Mouse (Mus musculus): ENCODE results near the gene Vps26c. TPM values are rescaled to one million over a fixed set of nuclear protein-coding genes. Genes with fewer than 3 reads are reported as not detected.
"Not testable (repeated sequence)": the region's sequence is repeated elsewhere in the genome, so short reads cannot be mapped to it uniquely, and the experiment has no call there.

Gene Vps26c
- polyA plus RNA-seq, 1 experiment from 2014 or later = 60.2 TPM

DNA sequence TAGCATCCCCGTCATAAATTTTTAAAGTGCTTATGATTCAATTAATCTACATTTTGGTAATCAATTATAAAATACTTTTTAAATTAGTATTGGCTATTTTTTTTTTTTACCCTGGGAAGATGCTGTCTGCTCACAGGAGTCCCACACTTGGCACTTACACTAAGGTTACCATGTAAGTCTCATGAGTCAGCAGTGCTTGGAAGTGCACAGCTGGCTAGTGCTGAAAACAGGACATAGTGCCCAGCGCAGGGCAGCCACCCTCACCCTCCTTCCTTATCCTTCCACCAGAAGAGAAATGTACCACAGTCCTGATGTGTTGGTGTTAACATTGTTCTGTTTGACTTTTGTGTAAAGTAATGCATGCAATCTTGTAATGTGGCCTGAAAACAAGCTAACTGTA, 58.2 kb downstream of the Vps26c start:
- 95% methylated on average over 2 of the region's 2 CpGs for WGBS
- Histone ChIP-seq H3K4me1 (0 out of 2 replicates have a peak, but pooled peaks cover 7% of the 10 kb centered on the region), H3K27me3 (no peaks in the 10 kb centered on the region), H3K36me3 (peaks cover 86% of the 10 kb centered on the region), H3K9me3 (no peaks in the 10 kb centered on the region), H3K4me3 (no peak overlapping the region), H3K27ac (no peak overlapping the region), H3K4me2 (replicated peaks) (no peak overlapping the region), H3K9ac (no peak overlapping the region)
- ATAC-seq (ENCODE audit: low FRiP score, low read depth) = no peak

GRCm38 (mm10) chr16:94467337-94468055, 59.1 kb downstream of the Vps26c start:
- WGBS = 83% methylated on average over 11 of the region's 11 CpGs
- no peak overlapping the region for H3K9ac ChIP-seq
- 0 out of 2 replicates have a peak, but pooled peaks cover under 1% of the 10 kb centered on the region for H3K4me1 ChIP-seq
- H3K27me3 ChIP-seq = no peaks in the 10 kb centered on the region
- H3K4me3 ChIP-seq = no peak overlapping the region
- H3K9me3 ChIP-seq = no peaks in the 10 kb centered on the region
- no peak for ATAC-seq (ENCODE audit: low FRiP score, low read depth)
- peaks cover 91% of the 10 kb centered on the region for H3K36me3 ChIP-seq
- H3K27ac ChIP-seq = no peak overlapping the region
- no peak overlapping the region for H3K4me2 ChIP-seq (replicated peaks)

DNA sequence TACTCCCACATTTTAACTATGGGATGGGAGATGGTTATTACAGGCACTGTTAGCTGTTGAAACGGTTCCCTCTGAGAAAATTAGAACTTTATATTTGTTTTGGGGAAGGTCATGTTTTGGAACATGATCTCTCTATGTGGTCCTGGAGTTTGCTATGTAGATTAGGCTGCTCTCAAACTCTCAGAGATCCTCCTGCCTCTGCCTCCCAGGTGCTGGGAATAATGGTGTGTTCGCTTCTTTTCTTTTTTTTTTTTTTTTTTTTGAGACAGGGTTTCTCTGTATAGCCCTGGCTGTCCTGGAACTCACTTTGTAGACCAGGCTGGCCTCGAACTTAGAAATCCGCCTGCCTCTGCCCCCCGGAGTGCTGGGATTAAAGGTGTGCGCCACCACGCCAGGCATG, 60.3 kb downstream of the Vps26c start:
- H3K4me1 ChIP-seq; H3K27ac ChIP-seq; ATAC-seq (ENCODE audit: low FRiP score, low read depth); H3K9me3 ChIP-seq; H3K4me3 ChIP-seq; H3K27me3 ChIP-seq; H3K4me2 ChIP-seq (replicated peaks); H3K9ac ChIP-seq: not testable (repeated sequence)
- H3K36me3 ChIP-seq = peaks cover 94% of the 10 kb centered on the region
- 98% methylated on average over 7 of the region's 7 CpGs for WGBS

GRCm38 (mm10) chr16:94465900-94466299, 60.7 kb downstream of the Vps26c start:
- WGBS = 90% methylated on average over 4 of the region's 4 CpGs
- Histone ChIP-seq H3K4me2 (replicated peaks) (no peak overlapping the region), H3K36me3 (peaks cover 96% of the 10 kb centered on the region), H3K27ac (no peak overlapping the region), H3K9ac (no peak overlapping the region), H3K27me3 (no peaks in the 10 kb centered on the region), H3K9me3 (no peaks in the 10 kb centered on the region), H3K4me3 (no peak overlapping the region), H3K4me1 (no peaks in the 10 kb centered on the region)
- no peak for ATAC-seq (ENCODE audit: low FRiP score, low read depth)

DNA sequence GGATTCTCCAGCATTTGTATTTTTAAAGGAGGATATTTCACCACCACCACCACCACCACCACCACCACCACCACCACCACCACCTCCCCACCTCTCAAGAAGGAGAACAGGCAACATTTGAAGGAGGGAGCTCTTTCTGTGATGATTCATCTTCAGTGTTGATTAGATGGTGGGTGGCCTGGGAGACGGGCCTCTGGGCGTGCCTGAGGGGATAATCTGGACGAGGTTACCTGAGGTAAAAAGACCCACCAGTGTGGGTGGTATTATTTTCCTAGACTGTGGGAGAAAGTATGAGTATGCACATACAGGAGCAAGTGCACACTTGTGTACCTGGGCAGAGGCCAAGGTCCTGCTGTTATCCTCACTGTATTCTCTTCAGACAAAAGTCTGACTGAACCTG, 62.6 kb downstream of the Vps26c start:
- Histone ChIP-seq H3K9ac (no peak overlapping the region), H3K27me3 (no peaks in the 10 kb centered on the region), H3K4me2 (replicated peaks) (no peak overlapping the region), H3K9me3 (no peaks in the 10 kb centered on the region), H3K4me1 (no peaks in the 10 kb centered on the region), H3K27ac (no peak overlapping the region), H3K36me3 (peaks cover 98% of the 10 kb centered on the region), H3K4me3 (no peak overlapping the region)
- no peak for ATAC-seq (ENCODE audit: low FRiP score, low read depth)
- 87% methylated on average over 3 of the region's 3 CpGs for WGBS

GRCm38 (mm10) chr16:94454146-94454545, 72.5 kb downstream of the Vps26c start:
- WGBS = 62% methylated on average over 4 of the region's 4 CpGs

DNA sequence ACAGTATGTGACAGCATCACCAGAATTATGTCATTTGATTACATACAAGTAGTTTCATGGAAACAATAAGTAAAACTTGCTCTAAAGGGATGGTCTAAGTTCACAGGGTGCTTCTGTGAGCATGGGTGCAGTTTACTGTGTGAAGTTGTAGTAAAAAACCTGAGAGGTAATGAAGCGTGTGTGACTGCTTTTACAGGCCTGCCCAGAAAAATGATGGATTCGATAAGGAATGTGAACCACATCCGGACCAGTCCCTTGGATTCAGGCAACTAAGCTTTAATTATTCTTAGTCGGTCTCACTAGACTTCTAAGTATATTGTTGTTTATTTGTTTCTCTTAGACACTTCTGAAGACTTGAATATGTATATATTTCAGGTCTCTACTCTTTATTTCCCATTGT, 73.9 kb downstream of the Vps26c start:
- Histone ChIP-seq H3K4me2 (replicated peaks) (no peak overlapping the region), H3K4me3 (no peak overlapping the region), H3K9ac (no peak overlapping the region), H3K36me3 (peaks cover 92% of the 10 kb centered on the region), H3K4me1 (no peaks in the 10 kb centered on the region), H3K27me3 (no peaks in the 10 kb centered on the region), H3K27ac (no peak overlapping the region), H3K9me3 (no peaks in the 10 kb centered on the region)
- WGBS = 80% methylated on average over 4 of the region's 4 CpGs
- no peak for ATAC-seq (ENCODE audit: low FRiP score, low read depth)

More at GRCm38 (mm10) chr16:94454146-94454545, 72.5 kb downstream of the Vps26c start:
- no peak overlapping the region for H3K4me2 ChIP-seq (replicated peaks)
- H3K36me3 ChIP-seq = peaks cover 93% of the 10 kb centered on the region
- H3K4me3 ChIP-seq = no peak overlapping the region
- no peaks in the 10 kb centered on the region for H3K4me1 ChIP-seq
- H3K27me3 ChIP-seq = no peaks in the 10 kb centered on the region
- no peak overlapping the region for H3K27ac ChIP-seq
- H3K9me3 ChIP-seq = no peaks in the 10 kb centered on the region
- H3K9ac ChIP-seq = no peak overlapping the region
- ATAC-seq (ENCODE audit: low FRiP score, low read depth) = no peak

GRCm38 (mm10) chr16:94451545-94452488, 74.8 kb downstream of the Vps26c start:
- H3K4me2 ChIP-seq (replicated peaks) = no peak overlapping the region
- peaks cover 89% of the 10 kb centered on the region for H3K36me3 ChIP-seq
- no peak overlapping the region for H3K27ac ChIP-seq
- no peak overlapping the region for H3K4me3 ChIP-seq
- no peak for ATAC-seq (ENCODE audit: low FRiP score, low read depth)
- H3K9me3 ChIP-seq = no peaks in the 10 kb centered on the region
- no peaks in the 10 kb centered on the region for H3K27me3 ChIP-seq
- no peak overlapping the region for H3K9ac ChIP-seq
- no peaks in the 10 kb centered on the region for H3K4me1 ChIP-seq
- 84% methylated on average over 11 of the region's 11 CpGs for WGBS

DNA sequence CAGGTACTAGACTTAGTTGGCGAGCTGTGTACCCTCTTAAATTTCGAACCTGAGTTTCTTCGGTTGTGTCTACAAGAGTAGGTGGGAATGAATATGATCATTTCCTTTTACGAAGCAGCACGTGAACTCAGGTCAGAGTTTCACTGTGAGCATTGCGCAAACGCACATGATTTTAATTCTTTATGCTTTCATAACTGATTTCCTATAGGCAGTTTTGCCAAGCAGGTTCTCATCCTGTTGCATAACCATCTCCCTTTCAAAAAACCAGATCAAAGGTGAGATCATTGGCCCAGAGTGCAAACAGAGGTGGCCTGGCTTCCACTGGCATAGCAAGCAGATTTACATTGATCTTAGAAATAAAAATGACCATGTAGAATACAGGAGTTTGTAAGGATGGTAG, 77.0 kb downstream of the Vps26c start:
- H3K4me2 ChIP-seq (replicated peaks) = no peak overlapping the region
- no peak overlapping the region for H3K9ac ChIP-seq
- no peak overlapping the region for H3K27ac ChIP-seq
- no peak for ATAC-seq (ENCODE audit: low FRiP score, low read depth)
- 93% methylated on average over 7 of the region's 7 CpGs for WGBS
- no peaks in the 10 kb centered on the region for H3K27me3 ChIP-seq
- H3K4me1 ChIP-seq = no peaks in the 10 kb centered on the region
- H3K4me3 ChIP-seq = no peak overlapping the region
- H3K9me3 ChIP-seq = no peaks in the 10 kb centered on the region
- peaks cover 82% of the 10 kb centered on the region for H3K36me3 ChIP-seq

DNA sequence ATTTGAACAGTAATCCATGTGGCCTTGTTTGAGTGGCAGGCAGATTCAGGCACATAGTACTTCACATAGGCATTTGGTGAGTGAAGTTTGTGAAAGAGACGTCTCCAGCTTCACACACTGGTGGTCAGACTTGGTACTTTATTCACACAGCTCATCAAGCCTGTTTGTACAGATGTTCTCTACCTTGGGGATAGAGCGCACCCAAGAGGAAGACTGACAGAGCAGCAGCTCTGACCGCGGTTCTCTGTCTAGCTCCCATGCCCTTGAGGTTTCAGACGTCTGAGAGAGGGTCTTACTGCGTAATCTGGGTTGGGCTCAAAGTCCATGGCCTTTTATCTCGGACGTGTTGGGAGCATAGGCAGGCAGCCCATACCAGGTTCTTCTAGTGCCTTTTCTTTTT, 77.5 kb downstream of the Vps26c start:
- 83% methylated on average over 8 of the region's 8 CpGs for WGBS

More for the DNA sequence above, 77.5 kb downstream of the Vps26c start:
- no peak for ATAC-seq (ENCODE audit: low FRiP score, low read depth)
- Histone ChIP-seq H3K27me3 (no peaks in the 10 kb centered on the region), H3K4me2 (replicated peaks) (no peak overlapping the region), H3K4me1 (no peaks in the 10 kb centered on the region), H3K9me3 (no peaks in the 10 kb centered on the region), H3K4me3 (no peak overlapping the region), H3K36me3 (peaks cover 77% of the 10 kb centered on the region), H3K27ac (no peak overlapping the region), H3K9ac (no peak overlapping the region)

All from limb, embryonic 13.5 days (tissue).